Mouse (Mus musculus) liver, postnatal 0 days (tissue): ENCODE measurements around the gene Sdsl.

ENCODE experiments used
- CTCF ChIP-seq: sonication (generic); IDR thresholded peaks from 2 replicates; pipeline ENCODE4 v1.5.1; 2016; ENCODE audit warnings: antibody characterized with exemption, low read depth
- EP300 ChIP-seq: IDR thresholded peaks from 2 replicates; pipeline ENCODE4 v1.6.1; 2016; ENCODE audit warnings: antibody characterized with exemption, low read depth, mild to moderate bottlenecking

DNA sequence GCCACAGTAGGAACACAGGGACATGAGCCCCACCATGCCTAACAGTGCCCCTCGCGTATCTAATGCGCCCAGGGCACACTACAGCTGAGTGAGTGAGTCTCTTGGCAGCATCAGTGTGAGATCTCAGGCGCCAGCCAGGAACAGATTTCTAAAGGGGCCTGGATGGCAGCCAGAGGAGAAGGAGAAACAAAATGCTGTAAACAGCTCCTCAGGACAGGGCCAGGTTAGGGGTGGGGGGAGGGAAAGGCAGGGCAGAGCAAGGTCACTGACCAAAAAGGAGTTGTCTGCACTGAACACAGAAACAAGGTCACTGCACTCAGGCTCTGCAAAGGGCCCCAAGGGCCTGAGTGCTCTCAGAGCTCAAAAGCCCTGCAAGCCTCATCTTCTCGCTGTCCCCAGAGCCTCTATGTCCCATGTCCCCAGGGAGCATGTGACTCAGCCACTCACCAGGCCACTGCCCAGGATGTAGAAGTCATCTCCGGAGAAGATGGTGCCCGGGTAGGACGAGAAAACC is 18.1 kb upstream of the Sdsl start:
- TF ChIP-seq CTCF (no peak), EP300 (no peak)
